Mouse (Mus musculus): ENCODE measurements at regions not wholly inside any gene's neighbourhood (a gene's known extent, or its start where the extent isn't known, plus 50 kb on each side); places are given as distances from the start of the nearest gene placed in this dataset.

- no peak for DNase-seq (ENCODE audit: low read depth, low spot score)
Measured at GRCm38 (mm10) chr7:124671117-124671516, 688.4 kb downstream of the Hs3st4 start.

- DNase-seq (ENCODE audit: low read depth, low spot score): no peak
Measured at GRCm38 (mm10) chr7:124676854-124677515, 694.3 kb downstream of the Hs3st4 start.

- no peak for DNase-seq (ENCODE audit: low read depth, low spot score)
Measured at GRCm38 (mm10) chr7:124680561-124680960, 697.9 kb downstream of the Hs3st4 start.

GRCm38 (mm10) chr7:124681212-124681611, 698.5 kb downstream of the Hs3st4 start:
- DNase-seq (ENCODE audit: low read depth, low spot score): no peak

- DNase-seq (ENCODE audit: low read depth, low spot score): no peak
Measured at GRCm38 (mm10) chr7:124681820-124682219, 699.2 kb downstream of the Hs3st4 start.

GRCm38 (mm10) chr7:124685424-124685823, 702.8 kb downstream of the Hs3st4 start:
- no peak for DNase-seq (ENCODE audit: low read depth, low spot score)

- no peak for DNase-seq (ENCODE audit: low read depth, low spot score)
Measured at GRCm38 (mm10) chr7:124704163-124704824, 721.6 kb downstream of the Hs3st4 start.

- DNase-seq (ENCODE audit: low read depth, low spot score): no peak
Measured at GRCm38 (mm10) chr7:124707143-124707542, 724.5 kb downstream of the Hs3st4 start.

GRCm38 (mm10) chr7:124708771-124709485, 726.3 kb downstream of the Hs3st4 start:
- no peak for DNase-seq (ENCODE audit: low read depth, low spot score)

GRCm38 (mm10) chr7:124720927-124721326, 723.5 kb upstream of the Kdm8 start:
- no peak for DNase-seq (ENCODE audit: low read depth, low spot score)

GRCm38 (mm10) chr7:124742086-124742485, 702.4 kb upstream of the Kdm8 start:
- DNase-seq (ENCODE audit: low read depth, low spot score): no peak

- no peak for DNase-seq (ENCODE audit: low read depth, low spot score)
Measured at GRCm38 (mm10) chr7:124746321-124746720, 698.2 kb upstream of the Kdm8 start.

- DNase-seq (ENCODE audit: low read depth, low spot score): no peak
Measured at GRCm38 (mm10) chr7:124748396-124748795, 696.1 kb upstream of the Kdm8 start.

GRCm38 (mm10) chr7:124759084-124759483, 685.4 kb upstream of the Kdm8 start:
- no peak for DNase-seq (ENCODE audit: low read depth, low spot score)

GRCm38 (mm10) chr7:124777822-124778221, 666.7 kb upstream of the Kdm8 start:
- no peak for DNase-seq (ENCODE audit: low read depth, low spot score)

GRCm38 (mm10) chr7:124782816-124783215, 661.7 kb upstream of the Kdm8 start:
- DNase-seq (ENCODE audit: low read depth, low spot score): no peak

- no peak for DNase-seq (ENCODE audit: low read depth, low spot score)
Measured at GRCm38 (mm10) chr7:124784995-124785394, 659.5 kb upstream of the Kdm8 start.

GRCm38 (mm10) chr7:124785896-124786295, 658.6 kb upstream of the Kdm8 start:
- DNase-seq (ENCODE audit: low read depth, low spot score): no peak

GRCm38 (mm10) chr7:124788781-124789180, 655.7 kb upstream of the Kdm8 start:
- DNase-seq (ENCODE audit: low read depth, low spot score): no peak

- no peak for DNase-seq (ENCODE audit: low read depth, low spot score)
Measured at GRCm38 (mm10) chr7:124803101-124803500, 641.4 kb upstream of the Kdm8 start.

- DNase-seq (ENCODE audit: low read depth, low spot score): no peak
Measured at GRCm38 (mm10) chr7:124834692-124835091, 609.8 kb upstream of the Kdm8 start.

- DNase-seq (ENCODE audit: low read depth, low spot score): no peak
Measured at GRCm38 (mm10) chr7:124836531-124836930, 607.9 kb upstream of the Kdm8 start.

GRCm38 (mm10) chr7:124855056-124855455, 589.4 kb upstream of the Kdm8 start:
- no peak for DNase-seq (ENCODE audit: low read depth, low spot score)

Measured in CD4-positive, CD25-positive, alpha-beta regulatory T cell, adult 2 months (primary cell).